Mouse (Mus musculus): ENCODE results near the gene Ehd3. TPM values are rescaled to one million over a fixed set of nuclear protein-coding genes. Genes with fewer than 3 reads are reported as not detected.

The Ehd3 gene
- polyA plus RNA-seq, 1 experiment from 2014 or later: 25.5 TPM

GRCm38 (mm10) chr17:73822255-73822654, 18.3 kb downstream of the Ehd3 start:
- no peaks in the 10 kb centered on the region for H3K4me1 ChIP-seq (ENCODE audit: control insufficient read depth, insufficient read depth, low read length)
- peaks cover 2% of the 10 kb centered on the region for H3K36me3 ChIP-seq (ENCODE audit: control insufficient read depth, insufficient read depth, low read length)
- H3K9me3 ChIP-seq (replicated peaks; ENCODE audit: control insufficient read depth, low read length, poor library complexity, severe bottlenecking): no peaks in the 10 kb centered on the region
- H3K4me3 ChIP-seq (ENCODE audit: low read depth, low read length): no peak overlapping the region
- ATAC-seq: no peak
- no peak overlapping the region for H3K4me2 ChIP-seq (ENCODE audit: low read length)
- no peak overlapping the region for H3K27ac ChIP-seq (ENCODE audit: low read length)
- no peaks in the 10 kb centered on the region for H3K27me3 ChIP-seq (ENCODE audit: control insufficient read depth, insufficient read depth, low read depth, low read length)
- no peak overlapping the region for H3K9ac ChIP-seq (ENCODE audit: low read depth, low read length)
- 89% methylated on average over 4 of the region's 4 CpGs for WGBS

GRCm38 (mm10) chr17:73823121-73824021, 19.4 kb downstream of the Ehd3 start:
- H3K36me3 ChIP-seq (ENCODE audit: control insufficient read depth, insufficient read depth, low read length): peaks cover 12% of the 10 kb centered on the region
- no peak overlapping the region for H3K4me2 ChIP-seq (ENCODE audit: low read length)
- H3K27ac ChIP-seq (ENCODE audit: low read length): no peak overlapping the region
- no peaks in the 10 kb centered on the region for H3K4me1 ChIP-seq (ENCODE audit: control insufficient read depth, insufficient read depth, low read length)
- no peak overlapping the region for H3K4me3 ChIP-seq (ENCODE audit: low read depth, low read length)
- H3K9me3 ChIP-seq (replicated peaks; ENCODE audit: control insufficient read depth, low read length, poor library complexity, severe bottlenecking): no peaks in the 10 kb centered on the region
- ATAC-seq: no peak
- no peaks in the 10 kb centered on the region for H3K27me3 ChIP-seq (ENCODE audit: control insufficient read depth, insufficient read depth, low read depth, low read length)
- WGBS: 67% methylated on average over 17 of the region's 17 CpGs
- no peak overlapping the region for H3K9ac ChIP-seq (ENCODE audit: low read depth, low read length)

- Histone ChIP-seq H3K27me3 (ENCODE audit: control insufficient read depth, insufficient read depth, low read depth, low read length) (no peaks in the 10 kb centered on the region), H3K9ac (ENCODE audit: low read depth, low read length) (no peak overlapping the region), H3K4me1 (ENCODE audit: control insufficient read depth, insufficient read depth, low read length) (no peaks in the 10 kb centered on the region), H3K4me3 (ENCODE audit: low read depth, low read length) (no peak overlapping the region), H3K27ac (ENCODE audit: low read length) (no peak overlapping the region), H3K36me3 (ENCODE audit: control insufficient read depth, insufficient read depth, low read length) (peaks cover 16% of the 10 kb centered on the region), H3K9me3 (replicated peaks; ENCODE audit: control insufficient read depth, low read length, poor library complexity, severe bottlenecking) (no peaks in the 10 kb centered on the region), H3K4me2 (ENCODE audit: low read length) (no peak overlapping the region)
- no peak for ATAC-seq
- WGBS: 67% methylated on average over 6 of the region's 6 CpGs
Measured at GRCm38 (mm10) chr17:73824022-73824340, 20.0 kb downstream of the Ehd3 start.

- no peak overlapping the region for H3K27ac ChIP-seq (ENCODE audit: low read length)
- H3K9me3 ChIP-seq (replicated peaks; ENCODE audit: control insufficient read depth, low read length, poor library complexity, severe bottlenecking): no peaks in the 10 kb centered on the region
- no peaks in the 10 kb centered on the region for H3K4me1 ChIP-seq (ENCODE audit: control insufficient read depth, insufficient read depth, low read length)
- no peaks in the 10 kb centered on the region for H3K27me3 ChIP-seq (ENCODE audit: control insufficient read depth, insufficient read depth, low read depth, low read length)
- no peak overlapping the region for H3K9ac ChIP-seq (ENCODE audit: low read depth, low read length)
- no peak overlapping the region for H3K4me3 ChIP-seq (ENCODE audit: low read depth, low read length)
- no peak overlapping the region for H3K4me2 ChIP-seq (ENCODE audit: low read length)
- ATAC-seq: no peak
- WGBS: 92% methylated on average over 6 of the region's 6 CpGs
- H3K36me3 ChIP-seq (ENCODE audit: control insufficient read depth, insufficient read depth, low read length): peaks cover 34% of the 10 kb centered on the region
Measured at GRCm38 (mm10) chr17:73826106-73826505, 22.2 kb downstream of the Ehd3 start.

GRCm38 (mm10) chr17:73827446-73827845, 23.5 kb downstream of the Ehd3 start:
- Histone ChIP-seq H3K4me2 (ENCODE audit: low read length) (no peak overlapping the region), H3K9me3 (replicated peaks; ENCODE audit: control insufficient read depth, low read length, poor library complexity, severe bottlenecking) (no peaks in the 10 kb centered on the region), H3K27me3 (ENCODE audit: control insufficient read depth, insufficient read depth, low read depth, low read length) (no peaks in the 10 kb centered on the region), H3K36me3 (ENCODE audit: control insufficient read depth, insufficient read depth, low read length) (peaks cover 38% of the 10 kb centered on the region), H3K4me3 (ENCODE audit: low read depth, low read length) (no peak overlapping the region), H3K9ac (ENCODE audit: low read depth, low read length) (no peak overlapping the region), H3K4me1 (ENCODE audit: control insufficient read depth, insufficient read depth, low read length) (no peaks in the 10 kb centered on the region), H3K27ac (ENCODE audit: low read length) (no peak overlapping the region)
- whole genome bisulfite sequencing: 97% methylated on average over 11 of the region's 11 CpGs
- no peak for ATAC-seq

- ATAC-seq: no peak
- Histone ChIP-seq H3K27me3 (ENCODE audit: control insufficient read depth, insufficient read depth, low read depth, low read length) (no peaks in the 10 kb centered on the region), H3K9me3 (replicated peaks; ENCODE audit: control insufficient read depth, low read length, poor library complexity, severe bottlenecking) (no peaks in the 10 kb centered on the region), H3K4me3 (ENCODE audit: low read depth, low read length) (no peak overlapping the region), H3K4me2 (ENCODE audit: low read length) (no peak overlapping the region), H3K9ac (ENCODE audit: low read depth, low read length) (no peak overlapping the region), H3K36me3 (ENCODE audit: control insufficient read depth, insufficient read depth, low read length) (peaks cover 38% of the 10 kb centered on the region), H3K27ac (ENCODE audit: low read length) (no peak overlapping the region), H3K4me1 (ENCODE audit: control insufficient read depth, insufficient read depth, low read length) (no peaks in the 10 kb centered on the region)
- 87% methylated on average over 1 of the region's 1 CpGs for WGBS
Measured at GRCm38 (mm10) chr17:73830511-73830910, 26.6 kb downstream of the Ehd3 start.

- no peak for ATAC-seq
- 79% methylated on average over 4 of the region's 4 CpGs for WGBS
Measured at GRCm38 (mm10) chr17:73831427-73831826, 27.5 kb downstream of the Ehd3 start.

GRCm38 (mm10) chr17:73832901-73833300, 29.0 kb downstream of the Ehd3 start:
- H3K27me3 ChIP-seq (ENCODE audit: control insufficient read depth, insufficient read depth, low read depth, low read length): no peaks in the 10 kb centered on the region
- no peaks in the 10 kb centered on the region for H3K9me3 ChIP-seq (replicated peaks; ENCODE audit: control insufficient read depth, low read length, poor library complexity, severe bottlenecking)
- H3K36me3 ChIP-seq (ENCODE audit: control insufficient read depth, insufficient read depth, low read length): peaks cover 29% of the 10 kb centered on the region
- H3K9ac ChIP-seq (ENCODE audit: low read depth, low read length): no peak overlapping the region
- H3K4me2 ChIP-seq (ENCODE audit: low read length): no peak overlapping the region
- 96% methylated on average over 1 of the region's 1 CpGs for WGBS
- no peak for ATAC-seq
- H3K27ac ChIP-seq (ENCODE audit: low read length): no peak overlapping the region
- no peak overlapping the region for H3K4me3 ChIP-seq (ENCODE audit: low read depth, low read length)
- no peaks in the 10 kb centered on the region for H3K4me1 ChIP-seq (ENCODE audit: control insufficient read depth, insufficient read depth, low read length)

More at GRCm38 (mm10) chr17:73831427-73831826, 27.5 kb downstream of the Ehd3 start:
- no peaks in the 10 kb centered on the region for H3K4me1 ChIP-seq (ENCODE audit: control insufficient read depth, insufficient read depth, low read length)
- peaks cover 38% of the 10 kb centered on the region for H3K36me3 ChIP-seq (ENCODE audit: control insufficient read depth, insufficient read depth, low read length)
- no peaks in the 10 kb centered on the region for H3K9me3 ChIP-seq (replicated peaks; ENCODE audit: control insufficient read depth, low read length, poor library complexity, severe bottlenecking)
- H3K4me3 ChIP-seq (ENCODE audit: low read depth, low read length): no peak overlapping the region
- H3K4me2 ChIP-seq (ENCODE audit: low read length): no peak overlapping the region
- H3K27ac ChIP-seq (ENCODE audit: low read length): no peak overlapping the region
- H3K27me3 ChIP-seq (ENCODE audit: control insufficient read depth, insufficient read depth, low read depth, low read length): no peaks in the 10 kb centered on the region
- H3K9ac ChIP-seq (ENCODE audit: low read depth, low read length): no peak overlapping the region

GRCm38 (mm10) chr17:73833474-73833873, 29.5 kb downstream of the Ehd3 start:
- Histone ChIP-seq H3K4me2 (ENCODE audit: low read length) (no peak overlapping the region), H3K36me3 (ENCODE audit: control insufficient read depth, insufficient read depth, low read length) (peaks cover 25% of the 10 kb centered on the region), H3K27me3 (ENCODE audit: control insufficient read depth, insufficient read depth, low read depth, low read length) (no peaks in the 10 kb centered on the region), H3K9ac (ENCODE audit: low read depth, low read length) (no peak overlapping the region), H3K4me3 (ENCODE audit: low read depth, low read length) (no peak overlapping the region), H3K4me1 (ENCODE audit: control insufficient read depth, insufficient read depth, low read length) (no peaks in the 10 kb centered on the region), H3K9me3 (replicated peaks; ENCODE audit: control insufficient read depth, low read length, poor library complexity, severe bottlenecking) (no peaks in the 10 kb centered on the region), H3K27ac (ENCODE audit: low read length) (no peak overlapping the region)
- WGBS: 85% methylated on average over 3 of the region's 3 CpGs
- no peak for ATAC-seq
